Mouse (Mus musculus): ENCODE data around the gene Golt1a.
A peak's percentile ranks its signal among the peaks of the same experiment; 100 is the strongest.
"Not testable (repeated sequence)": the region's sequence is repeated elsewhere in the genome, so short reads cannot be mapped to it uniquely, and the experiment has no call there.

Gene Golt1a

GRCm38 (mm10) chr1:133306842-133307241 lies 2.8 kb upstream of the Golt1a start:
- peak; percentile 70 for DNase-seq

DNA sequence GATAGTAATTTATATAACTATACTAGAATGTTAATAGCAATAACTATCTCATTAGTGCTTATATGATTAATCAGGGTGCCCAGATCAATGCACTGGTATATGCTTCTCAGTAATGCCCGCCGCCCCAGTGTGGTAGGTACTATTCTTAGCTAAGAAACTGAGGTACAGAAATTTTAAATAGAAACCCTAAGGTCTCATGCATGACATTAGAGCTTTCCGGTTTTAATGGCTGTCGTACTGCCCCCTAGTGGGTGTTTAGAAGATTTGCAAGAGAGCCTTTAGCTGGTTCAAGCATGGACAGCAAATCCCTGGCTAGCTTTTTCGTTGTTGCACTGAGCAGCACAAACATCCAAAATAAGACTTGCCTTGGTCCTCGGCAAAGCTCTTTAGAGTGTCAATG lies 2.3 kb upstream of the Golt1a start:
- peak; percentile 17 for DNase-seq

DNA sequence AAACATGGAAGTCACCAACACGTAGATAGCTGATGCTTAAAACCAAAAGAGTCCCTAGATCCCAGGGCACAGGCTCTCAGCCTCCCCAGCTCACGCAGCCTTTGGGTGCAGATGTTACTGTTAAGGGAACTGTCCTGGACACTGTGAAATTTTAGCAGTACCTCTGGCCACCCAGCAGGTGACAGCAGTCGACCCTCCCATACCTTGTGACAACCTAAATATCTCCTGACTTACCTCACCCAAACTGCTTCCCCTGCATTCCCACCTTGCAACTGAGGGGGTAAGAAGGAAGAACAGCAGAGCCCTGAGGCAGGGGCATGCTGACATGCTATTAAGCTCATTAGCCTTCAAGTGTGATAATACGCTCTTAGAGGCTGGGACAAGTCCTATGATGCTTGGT lies 1.6 kb downstream of the Golt1a start:
- DNase-seq, result no peak

DNA sequence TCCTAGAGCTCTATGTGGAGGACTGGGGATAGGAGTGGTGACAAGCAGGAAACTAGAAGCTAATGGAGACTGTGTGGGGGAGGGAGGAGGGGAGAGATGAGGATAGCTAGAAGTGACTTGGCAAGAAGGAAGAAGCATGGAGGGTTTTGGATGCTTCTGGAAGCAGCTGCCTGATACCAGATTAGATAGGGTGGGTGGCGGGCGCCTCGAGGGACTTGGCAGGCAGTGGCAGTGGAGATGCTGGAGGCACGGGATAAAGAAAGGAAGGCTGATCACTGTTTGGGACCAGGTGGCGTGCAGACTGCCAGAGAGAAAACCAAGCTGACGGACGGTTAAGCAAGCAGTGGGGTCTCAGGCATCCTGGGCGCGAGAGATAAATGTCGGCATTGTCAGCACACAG lies 2.3 kb downstream of the Golt1a start:
- DNase-seq, result no peak

DNA sequence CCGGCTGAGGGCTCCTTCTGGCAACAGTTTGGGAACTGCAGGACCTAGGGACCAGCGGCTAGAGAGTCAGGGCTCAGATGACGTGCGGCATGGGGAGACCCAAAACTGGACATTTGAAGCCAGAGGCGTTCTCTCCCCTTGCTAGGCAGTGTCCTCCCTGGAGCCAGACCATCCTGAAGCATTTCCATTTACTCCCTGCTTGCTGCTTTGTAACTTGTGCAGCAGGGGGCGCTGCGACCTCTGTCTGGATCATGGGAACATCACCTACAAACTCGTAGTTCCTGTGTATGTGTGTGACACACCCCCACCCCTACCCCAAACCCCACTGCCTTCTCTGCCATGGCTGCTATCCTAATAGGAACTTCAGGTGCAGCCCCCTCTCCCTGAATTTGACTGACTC lies 4.8 kb downstream of the Golt1a start:
- DNase-seq, result peak; percentile 57

GRCm38 (mm10) chr1:133315775-133316174 lies 6.2 kb downstream of the Golt1a start:
- DNase-seq, result no peak

DNA sequence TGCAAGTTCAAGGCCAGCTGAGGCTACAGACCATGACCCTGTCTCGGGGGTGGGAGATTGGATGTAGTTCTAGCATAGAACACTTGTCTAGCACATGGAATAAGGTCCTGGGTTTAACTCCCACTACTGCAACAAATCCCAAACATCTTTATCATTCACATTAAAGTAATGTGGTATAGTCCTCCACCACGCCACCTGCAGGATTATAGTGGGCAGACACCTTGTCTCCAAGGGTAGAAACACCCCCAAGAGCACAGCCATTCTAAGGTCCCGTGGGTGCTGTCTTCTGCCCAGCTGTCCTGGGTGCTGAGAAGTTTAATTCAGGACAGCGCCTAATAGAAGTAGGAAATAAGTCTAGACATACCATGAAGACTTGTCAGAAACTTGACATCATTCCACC lies 7.0 kb downstream of the Golt1a start:
- no peak for DNase-seq

- DNase-seq, result no peak
Measured at GRCm38 (mm10) chr1:133317149-133317548, 7.5 kb downstream of the Golt1a start.

- no peak for DNase-seq
Measured at GRCm38 (mm10) chr1:133321267-133321925, 11.8 kb downstream of the Golt1a start, which contains the start of gene Kiss1. TSS of gene Kiss1 (plus strand) at chr1:133321875.

DNA sequence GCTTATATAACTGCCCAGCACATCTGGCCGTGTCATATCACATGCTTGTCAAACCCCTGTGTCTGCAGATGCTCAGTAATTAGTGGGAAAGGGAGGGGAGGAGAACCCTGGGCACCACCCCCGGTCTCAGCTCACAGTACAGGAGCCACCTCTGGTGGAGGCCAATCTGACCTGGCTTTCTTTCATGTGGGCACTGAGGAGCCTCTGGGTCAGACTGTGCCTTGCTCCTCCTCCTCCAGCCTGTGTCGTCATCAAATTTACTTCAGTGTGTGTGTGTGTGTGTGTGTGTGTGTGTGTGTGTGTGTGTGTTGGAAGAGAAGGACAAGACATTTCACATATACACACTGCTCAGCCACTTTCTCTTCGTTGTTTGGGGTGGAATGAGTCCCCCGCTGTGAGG lies 13.7 kb downstream of the Golt1a start:
- DNase-seq, result no peak

GRCm38 (mm10) chr1:133325951-133326350 lies 16.4 kb downstream of the Golt1a start:
- DNase-seq, result no peak

- no peak for DNase-seq
Measured at GRCm38 (mm10) chr1:133327094-133327493, 17.5 kb downstream of the Golt1a start.

- no peak for DNase-seq
Measured at GRCm38 (mm10) chr1:133328299-133328795, 18.7 kb downstream of the Golt1a start.

DNA sequence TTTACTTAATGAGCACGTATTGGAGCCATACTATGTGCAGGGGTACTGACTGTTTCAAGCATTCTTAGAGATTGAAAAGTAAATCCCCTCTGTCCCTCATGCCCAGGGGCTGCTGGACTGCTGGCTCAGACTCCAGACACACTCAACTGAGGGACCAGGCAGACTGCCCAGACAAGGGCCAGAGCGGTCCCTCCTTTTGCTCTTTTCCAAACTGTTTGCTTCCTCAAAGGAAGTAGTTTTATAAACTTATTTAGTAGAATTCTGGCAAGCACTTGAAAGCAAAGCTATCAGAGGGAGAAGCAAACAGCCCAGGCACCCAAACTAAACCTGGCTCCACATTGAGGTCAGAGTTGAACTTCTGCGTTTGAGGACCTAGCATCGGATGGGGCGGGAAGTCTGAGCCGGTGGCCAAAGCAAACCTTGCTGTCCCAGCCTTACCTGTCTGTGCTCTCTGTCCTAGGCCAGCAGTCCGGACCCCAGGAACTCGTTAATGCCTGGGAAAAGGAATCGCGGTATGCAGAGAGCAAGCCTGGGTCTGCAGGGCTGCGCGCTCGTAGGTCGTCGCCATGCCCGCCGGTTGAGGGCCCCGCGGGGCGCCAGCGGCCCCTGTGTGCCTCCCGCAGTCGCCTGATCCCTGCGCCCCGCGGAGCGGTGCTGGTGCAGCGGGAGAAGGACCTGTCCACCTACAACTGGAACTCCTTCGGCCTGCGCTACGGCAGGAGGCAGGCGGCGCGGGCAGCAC lies 19.5 kb downstream of the Golt1a start:
- peak; percentile 11 for DNase-seq

DNA sequence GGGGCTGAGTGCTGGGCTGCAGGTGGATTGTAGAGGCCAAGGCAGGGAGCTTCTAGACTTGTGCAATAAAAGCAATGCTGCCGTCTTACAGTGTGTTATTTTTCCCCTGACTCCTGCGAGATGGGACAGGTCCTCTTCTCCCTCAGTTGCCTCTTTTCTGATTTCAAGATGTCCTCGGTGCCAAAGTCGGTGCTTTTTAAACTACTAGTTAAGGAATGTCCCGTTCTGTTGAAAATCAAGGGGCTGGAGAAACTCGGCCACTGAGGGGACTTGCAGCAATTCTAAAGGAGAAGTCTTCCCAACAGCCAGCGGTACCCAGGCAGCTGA lies 20.0 kb downstream of the Golt1a start:
- DNase-seq, result no peak

- no peak for DNase-seq
Measured at GRCm38 (mm10) chr1:133331142-133331541, 21.5 kb downstream of the Golt1a start.

GRCm38 (mm10) chr1:133332656-133333430 lies 23.2 kb downstream of the Golt1a start:
- no peak for DNase-seq

- no peak for DNase-seq
Measured at GRCm38 (mm10) chr1:133333937-133334336, 24.3 kb downstream of the Golt1a start.

DNA sequence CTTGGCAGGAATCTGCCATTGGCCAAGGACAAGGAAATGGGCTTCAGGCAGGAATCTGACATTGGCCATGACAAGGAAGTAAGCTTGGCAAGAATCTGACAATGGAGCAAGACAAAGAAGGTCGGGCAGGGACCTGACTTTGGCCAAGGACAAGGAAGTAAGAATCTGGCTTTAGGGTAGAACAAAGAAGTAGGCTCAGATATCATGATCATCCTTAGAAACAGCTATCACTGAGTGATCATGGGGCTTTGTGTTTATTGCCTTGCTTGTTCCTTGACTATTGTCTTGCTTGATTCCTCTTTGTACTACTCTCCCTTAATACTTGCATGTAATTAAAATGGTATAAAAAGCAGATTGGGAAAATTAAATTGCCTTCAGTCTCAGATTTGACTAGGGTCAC lies 30.8 kb downstream of the Golt1a start:
- DNase-seq, result not testable (repeated sequence)

- DNase-seq, result no peak
Measured at GRCm38 (mm10) chr1:133344357-133344756, 34.8 kb downstream of the Golt1a start.

GRCm38 (mm10) chr1:133346531-133346930 lies 36.9 kb downstream of the Golt1a start:
- no peak for DNase-seq

GRCm38 (mm10) chr1:133347226-133347625 lies 37.6 kb downstream of the Golt1a start:
- no peak for DNase-seq

- no peak for DNase-seq
Measured at GRCm38 (mm10) chr1:133347693-133348520, 38.3 kb downstream of the Golt1a start.
